Mouse (Mus musculus) MEL (cell line): ENCODE data around the gene Scube3. TPM values are rescaled to one million over a fixed set of nuclear protein-coding genes. Genes with fewer than 3 reads are reported as not detected.

ENCODE experiments used
- DNase-seq: peaks from one replicate; pipeline ENCODE4 v3.0.0; 2011; ENCODE audit warnings: low read depth, low spot score
- H3K27ac ChIP-seq: 2 replicates; pipeline ENCODE4 v1.5.1; 2012; ENCODE audit warnings: low read depth, mild to moderate bottlenecking, control low read depth, low read length, moderate library complexity; ENCODE audit not compliant: control insufficient read depth
- H3K27me3 ChIP-seq, 2 experiments: fragments of 150-350 bp in 1 of 2; sonication (generic) in 1 of 2; 2 replicates each; pipeline ENCODE4 v1.6.1; 2012; ENCODE audit warnings: low read length in 2 of 2, mild to moderate bottlenecking in 2 of 2, improper control_type of control experiment in 1 of 2, moderate library complexity in 1 of 2; ENCODE audit not compliant: insufficient read depth in 2 of 2, control insufficient read depth in 1 of 2
- H3K36me3 ChIP-seq, 2 experiments: 2 replicates each; pipeline ENCODE4 v1.6.1; 2012 to 2014; ENCODE audit warnings: low read length in 2 of 2, improper control_type of control experiment in 1 of 2, inconsistent platforms in 1 of 2, mild to moderate bottlenecking in 1 of 2; ENCODE audit not compliant: insufficient read depth in 2 of 2, control insufficient read depth in 1 of 2
- H3K4me1 ChIP-seq, 2 experiments: fragments of 150-350 bp in 1 of 2; sonication (generic) in 1 of 2; 2 replicates each; pipeline ENCODE4 v1.6.1; 2012; ENCODE audit warnings: low read length in 2 of 2, improper control_type of control experiment in 1 of 2, mild to moderate bottlenecking in 1 of 2; ENCODE audit not compliant: insufficient read depth in 2 of 2, control insufficient read depth in 1 of 2
- H3K4me3 ChIP-seq, 2 experiments: fragments of 150-350 bp in 1 of 2; sonication (generic) in 1 of 2; 2 replicates each; pipeline ENCODE4 v1.5.1; 2012; ENCODE audit warnings: low read depth in 2 of 2, low read length in 2 of 2, mild to moderate bottlenecking in 2 of 2, moderate library complexity in 2 of 2, control low read depth in 1 of 2, improper control_type of control experiment in 1 of 2; ENCODE audit not compliant: control insufficient read depth in 1 of 2, insufficient read depth in 1 of 2
- H3K79me2 ChIP-seq: 2 replicates; pipeline ENCODE4 v1.6.1; 2012; ENCODE audit warnings: mild to moderate bottlenecking, low read length, moderate library complexity; ENCODE audit not compliant: control insufficient read depth, poor library complexity, insufficient read depth
- H3K9ac ChIP-seq: 2 replicates; pipeline ENCODE4 v1.6.1; 2012; ENCODE audit warnings: low read depth, mild to moderate bottlenecking, control low read depth, low read length, moderate library complexity; ENCODE audit not compliant: control insufficient read depth, poor library complexity, severe bottlenecking
- H3K9me3 ChIP-seq: fragments of 150-350 bp; sonication (generic); replicated peaks from 2 replicates; pipeline ENCODE4 v1.6.1; 2012; ENCODE audit warnings: mild to moderate bottlenecking, low read length, improper control_type of control experiment, moderate library complexity; ENCODE audit not compliant: insufficient read depth
- BHLHE40 ChIP-seq: IDR thresholded peaks from 2 replicates; pipeline ENCODE4 v1.6.1; 2012; ENCODE audit warnings: low read depth, mild to moderate bottlenecking, inconsistent platforms, low read length, improper control_type of control experiment, borderline replicate concordance
- CHD1 ChIP-seq: IDR thresholded peaks from 2 replicates; pipeline ENCODE4 v1.6.1; 2012; ENCODE audit warnings: low read depth, mild to moderate bottlenecking, inconsistent platforms, low read length, improper control_type of control experiment
- CHD2 ChIP-seq: IDR thresholded peaks from 2 replicates; pipeline ENCODE4 v1.6.1; 2011; ENCODE audit warnings: low read length, improper control_type of control experiment
- CTCF ChIP-seq, 3 experiments: IDR thresholded peaks in 2 of 3; conservative IDR thresholded peaks in 1 of 3; 2 replicates each; pipeline ENCODE4 v1.5.1; 2011 to 2012; ENCODE audit warnings: low read length in 3 of 3, low read depth in 2 of 3, mild to moderate bottlenecking in 2 of 3, improper control_type of control experiment in 1 of 3, inconsistent platforms in 1 of 3, mixed read lengths in 1 of 3, moderate library complexity in 1 of 3; ENCODE audit not compliant: control insufficient read depth in 1 of 3, insufficient read depth in 1 of 3, poor library complexity in 1 of 3, severe bottlenecking in 1 of 3
- E2F4 ChIP-seq: IDR thresholded peaks from 2 replicates; pipeline ENCODE4 v1.6.1; 2011; ENCODE audit warnings: low read depth, low read length, improper control_type of control experiment, borderline replicate concordance
- ELF1 ChIP-seq: IDR thresholded peaks from 2 replicates; pipeline ENCODE4 v1.6.1; 2014; ENCODE audit warnings: low read depth, mild to moderate bottlenecking, inconsistent platforms, low read length, improper control_type of control experiment, moderate library complexity
- ETS1 ChIP-seq: IDR thresholded peaks from 2 replicates; pipeline ENCODE4 v1.6.1; 2012; ENCODE audit warnings: low read depth, mild to moderate bottlenecking, inconsistent platforms, low read length, improper control_type of control experiment, moderate library complexity
- GABPA ChIP-seq: IDR thresholded peaks from 2 replicates; pipeline ENCODE4 v1.6.1; 2012; ENCODE audit warnings: low read depth, mild to moderate bottlenecking, inconsistent platforms, low read length, improper control_type of control experiment, moderate library complexity
- GATA1 ChIP-seq: IDR thresholded peaks from 2 replicates; pipeline ENCODE4 v1.6.1; 2011; ENCODE audit warnings: low read depth, low read length, improper control_type of control experiment
- HCFC1 ChIP-seq: IDR thresholded peaks from 2 replicates; pipeline ENCODE4 v1.6.1; 2012; ENCODE audit warnings: low read depth, mild to moderate bottlenecking, inconsistent platforms, low read length, improper control_type of control experiment, moderate library complexity
- JUND ChIP-seq: IDR thresholded peaks from 2 replicates; pipeline ENCODE4 v1.6.1; 2011; ENCODE audit warnings: low read depth, mild to moderate bottlenecking, improper control_type of control experiment, low read length
- KAT2A ChIP-seq: conservative IDR thresholded peaks from 2 replicates; pipeline ENCODE4 v1.6.1; 2012; ENCODE audit warnings: low read depth, low read length, improper control_type of control experiment, inconsistent platforms
- MAFK ChIP-seq: IDR thresholded peaks from 2 replicates; pipeline ENCODE4 v1.6.1; 2011; ENCODE audit warnings: low read depth, mild to moderate bottlenecking, low read length, improper control_type of control experiment, borderline replicate concordance
- MAX ChIP-seq: IDR thresholded peaks from 2 replicates; pipeline ENCODE4 v1.6.1; 2011; ENCODE audit warnings: low read length, improper control_type of control experiment
- MAZ ChIP-seq: IDR thresholded peaks from 2 replicates; pipeline ENCODE4 v1.6.1; 2012; ENCODE audit warnings: low read depth, mild to moderate bottlenecking, inconsistent platforms, low read length, improper control_type of control experiment
- MEF2A ChIP-seq: IDR thresholded peaks from 2 replicates; pipeline ENCODE4 v1.6.1; 2014; ENCODE audit warnings: low read depth, mild to moderate bottlenecking, inconsistent platforms, low read length, improper control_type of control experiment; ENCODE audit not compliant: poor library complexity, insufficient replicate concordance, severe bottlenecking; ENCODE audit errors: extremely low read depth
- MYB ChIP-seq: IDR thresholded peaks from 2 replicates; pipeline ENCODE4 v1.6.1; 2011; ENCODE audit warnings: mild to moderate bottlenecking, low read depth, low read length, improper control_type of control experiment
- MYC ChIP-seq: IDR thresholded peaks from 2 replicates; pipeline ENCODE4 v1.6.1; 2011; ENCODE audit warnings: low read depth, mild to moderate bottlenecking, low read length, improper control_type of control experiment, moderate library complexity
- NELFE ChIP-seq: IDR thresholded peaks from 2 replicates; pipeline ENCODE4 v1.6.1; 2011; ENCODE audit warnings: low read depth, low read length, improper control_type of control experiment
- NRF1 ChIP-seq: IDR thresholded peaks from 2 replicates; pipeline ENCODE4 v1.6.1; 2014; ENCODE audit warnings: low read depth, mild to moderate bottlenecking, inconsistent platforms, low read length, improper control_type of control experiment, moderate library complexity; ENCODE audit not compliant: poor library complexity, insufficient read depth, severe bottlenecking
- POLR2A ChIP-seq, 2 experiments: IDR thresholded peaks; 2 replicates each; pipeline ENCODE4 v1.6.1; 2011 to 2012; ENCODE audit warnings: low read length in 2 of 2, mild to moderate bottlenecking in 2 of 2, control low read depth in 1 of 2, improper control_type of control experiment in 1 of 2, low read depth in 1 of 2, moderate library complexity in 1 of 2; ENCODE audit not compliant: control insufficient read depth in 1 of 2, insufficient read depth in 1 of 2, poor library complexity in 1 of 2
- POLR2AphosphoS2 ChIP-seq: IDR thresholded peaks from 2 replicates; pipeline ENCODE4 v1.6.1; 2011; ENCODE audit warnings: low read length, improper control_type of control experiment
- POLR2AphosphoS5 ChIP-seq: IDR thresholded peaks from 2 replicates; pipeline ENCODE4 v1.6.1; 2012; ENCODE audit warnings: low read depth, borderline replicate concordance, mild to moderate bottlenecking, inconsistent platforms, low read length, moderate library complexity, mixed read lengths
- RAD21 ChIP-seq: IDR thresholded peaks from 2 replicates; pipeline ENCODE4 v1.6.1; 2011; ENCODE audit warnings: mild to moderate bottlenecking, low read depth, low read length, improper control_type of control experiment
- RCOR1 ChIP-seq: IDR thresholded peaks from 2 replicates; pipeline ENCODE4 v1.6.1; 2012; ENCODE audit warnings: low read depth, mild to moderate bottlenecking, inconsistent platforms, low read length, improper control_type of control experiment
- SMC3 ChIP-seq: IDR thresholded peaks from 2 replicates; pipeline ENCODE4 v1.6.1; 2011; ENCODE audit warnings: low read depth, low read length, improper control_type of control experiment
- TAL1 ChIP-seq: IDR thresholded peaks from 2 replicates; pipeline ENCODE4 v1.6.1; 2012; ENCODE audit warnings: mild to moderate bottlenecking, inconsistent platforms, low read length, moderate library complexity, mixed read lengths
- TBP ChIP-seq: IDR thresholded peaks from 2 replicates; pipeline ENCODE4 v1.8.0; 2011; ENCODE audit warnings: low read depth, low read length, improper control_type of control experiment
- TCF12 ChIP-seq: IDR thresholded peaks from 2 replicates; pipeline ENCODE4 v1.6.1; 2014; ENCODE audit warnings: low read depth, mild to moderate bottlenecking, inconsistent platforms, low read length, improper control_type of control experiment, moderate library complexity
- UBTF ChIP-seq: IDR thresholded peaks from 2 replicates; pipeline ENCODE4 v1.6.1; 2012; ENCODE audit warnings: low read depth, mild to moderate bottlenecking, inconsistent platforms, low read length, improper control_type of control experiment, moderate library complexity, borderline replicate concordance; ENCODE audit not compliant: insufficient read depth
- USF1 ChIP-seq: IDR thresholded peaks from 2 replicates; pipeline ENCODE4 v1.6.1; 2014; ENCODE audit warnings: low read depth, mild to moderate bottlenecking, inconsistent platforms, low read length, improper control_type of control experiment, moderate library complexity
- USF2 ChIP-seq, 2 experiments: IDR thresholded peaks; 2 replicates each; pipeline ENCODE4 v1.6.1; 2011 to 2012; ENCODE audit warnings: improper control_type of control experiment in 2 of 2, low read length in 2 of 2, borderline replicate concordance in 1 of 2, inconsistent platforms in 1 of 2, low read depth in 1 of 2, mild to moderate bottlenecking in 1 of 2; ENCODE audit not compliant: insufficient read depth in 1 of 2
- ZC3H11A ChIP-seq: IDR thresholded peaks from 2 replicates; pipeline ENCODE4 v1.6.1; 2012; ENCODE audit warnings: low read depth, mild to moderate bottlenecking, inconsistent platforms, low read length, improper control_type of control experiment
- ZKSCAN1 ChIP-seq: IDR thresholded peaks from 2 replicates; pipeline ENCODE4 v1.6.1; 2012; ENCODE audit warnings: low read depth, mild to moderate bottlenecking, inconsistent platforms, low read length, improper control_type of control experiment, moderate library complexity
- ZNF384 ChIP-seq: IDR thresholded peaks from 2 replicates; pipeline ENCODE4 v1.6.1; 2012; ENCODE audit warnings: low read depth, mild to moderate bottlenecking, inconsistent platforms, low read length, improper control_type of control experiment
- polyA plus RNA-seq, 2 experiments: library from polyadenylated mRNA; stranded (reverse) in 1 of 2; unstranded in 1 of 2; fragments of >175 nt in 1 of 2; fragments of >200 nt in 1 of 2; gene quantifications; 2 replicates each; pipeline versions ENCODE4 v1.2.1 to v1.2.4; 2012; ENCODE audit warnings: low replicate concordance in 2 of 2, low read depth in 1 of 2; ENCODE audit not compliant: insufficient read length in 2 of 2, insufficient read depth in 1 of 2, missing spikeins in 1 of 2
- total RNA-seq: library from RNA; depleted of rRNA; stranded (reverse); fragments of 300-350 nt; gene quantifications from 2 replicates; pipeline ENCODE4 v1.2.3, GENCODE M21; 2012

Scube3 gene
- total and polyA plus RNA-seq, 3 experiments: 0.03 to 0.04 TPM; not detected in 1

- Histone ChIP-seq H3K4me3 (peak within 1 kb of the TSS; percentile 78 to 79), H3K36me3 (peaks cover 0 to 21% of the 10 kb centered on the region in 2 experiments; a peak in 2 of 4 replicates), H3K27ac (peak within 1 kb of the TSS; percentile 96), H3K4me1 (peaks cover 9 to 31% of the 10 kb centered on the region in 2 experiments), H3K9me3 (no peaks in the 10 kb centered on the region), H3K79me2 (peaks cover 37% of the 10 kb centered on the region), H3K9ac (peak within 1 kb of the TSS; percentile 85), H3K27me3 (no peaks in the 10 kb centered on the region)
- DNase-seq: peak; percentile 93
- TF ChIP-seq POLR2AphosphoS5 (0 out of 2 replicates have a peak, but pooled peaks have one; percentile 72), MEF2A (no peak), RCOR1 (0 out of 2 replicates have a peak, but pooled peaks have one; percentile 38), USF1 (no peak), POLR2AphosphoS2 (peak; percentile 92; the same call in 1 of the 2 replicates), GATA1 (no peak), TBP (peak; percentile 90), HCFC1 (no peak), ETS1 (peak; percentile 78), MAZ (peak; percentile 89), MYC (peak; percentile 56; the same call in 1 of the 2 replicates), ELF1 (peak; percentile 88), ZNF384 (0 out of 2 replicates have a peak, but pooled peaks have one; percentile 11), MAX (0 out of 2 replicates have a peak, but pooled peaks have one; percentile 35), UBTF (0 out of 2 replicates have a peak, but pooled peaks have one; percentile 63), CTCF (IDR thresholded peaks at IDR 0.05 in 2 of 3, conservative IDR thresholded peaks at IDR 0.05 in 1 of 3; ENCODE audit: control insufficient read depth in 1 of 3, insufficient read depth in 1 of 3, low read depth in 2 of 3, low read length in 3 of 3, poor library complexity in 1 of 3, severe bottlenecking in 1 of 3) (peak in 2 of 3 experiments; percentile 59 to 60; a peak in 4 of 6 replicates), TCF12 (peak; percentile 86), RAD21 (peak; percentile 63), CHD2 (no peak), E2F4 (no peak), POLR2A (IDR thresholded peaks at IDR 0.05; ENCODE audit: control insufficient read depth in 1 of 2, insufficient read depth in 1 of 2, low read depth in 1 of 2, low read length in 2 of 2, poor library complexity in 1 of 2) (peak; percentile 92 to 95), TAL1 (no peak), BHLHE40 (no peak), ZC3H11A (peak; percentile 49), CHD1 (peak; percentile 89), SMC3 (peak; percentile 59), NRF1 (peak; percentile 68), MYB (peak; percentile 80), MAFK (no peak), JUND (no peak), KAT2A (no peak; the same call in 1 of the 2 replicates), ZKSCAN1 (no peak), USF2 (IDR thresholded peaks at IDR 0.05; ENCODE audit: borderline replicate concordance in 1 of 2, insufficient read depth in 1 of 2, low read depth in 1 of 2, low read length in 2 of 2) (no peak), NELFE (peak; percentile 92), GABPA (no peak)
These were observed 65.8 kb downstream of the Scube3 start, which contains the start of gene Def6 for GRCm38 (mm10) chr17:28207591-28208313. Def6 (plus strand) TSS chr17:28207778.
